Mouse (Mus musculus) lung, postnatal 14 days (tissue): Measurements from ENCODE around the gene Snx9.
A peak's percentile ranks its signal among the peaks of the same experiment; 100 is the strongest.

Experiments used
- DNase-seq: peaks from one replicate; pipeline ENCODE4 v3.0.0; 2021

The Snx9 gene

GRCm38 (mm10) chr17:5975099-5975977 is 134.2 kb downstream of the Snx9 start:
- peak; percentile 57 for DNase-seq

- DNase-seq, result peak; percentile 46
Measured at GRCm38 (mm10) chr17:5976221-5977055, 135.3 kb downstream of the Snx9 start.

- peak; percentile 70 for DNase-seq
Measured at GRCm38 (mm10) chr17:5977056-5977920, 136.2 kb downstream of the Snx9 start.

- peak; percentile 28 for DNase-seq
Measured at GRCm38 (mm10) chr17:5977921-5978504, 136.9 kb downstream of the Snx9 start.

- DNase-seq, result no peak
Measured at GRCm38 (mm10) chr17:5978505-5979077, 137.5 kb downstream of the Snx9 start.

GRCm38 (mm10) chr17:5980860-5981259 is 139.7 kb downstream of the Snx9 start:
- DNase-seq, result peak; percentile 48
